Mouse (Mus musculus): Measurements from ENCODE around the gene Prelid3b.
A peak's percentile ranks its signal among the peaks of the same experiment; 100 is the strongest.

The Prelid3b gene

GRCm38 (mm10) chr2:174459365-174459764 lies 13.5 kb downstream of the Prelid3b start:
- no peak for DNase-seq

GRCm38 (mm10) chr2:174453681-174454080 lies 19.2 kb downstream of the Prelid3b start:
- DNase-seq: no peak

- no peak for DNase-seq
These were observed 22.5 kb downstream of the Prelid3b start, which contains the start of gene Tubb1 for GRCm38 (mm10) chr2:174450353-174450752. Gene Tubb1, plus strand, starts transcription at chr2:174450695.

- DNase-seq: no peak
These were observed 24.5 kb downstream of the Prelid3b start for GRCm38 (mm10) chr2:174448405-174448804.

- DNase-seq: no peak
These were observed 26.0 kb downstream of the Prelid3b start for GRCm38 (mm10) chr2:174446905-174447304.

GRCm38 (mm10) chr2:174446492-174446891 lies 26.4 kb downstream of the Prelid3b start:
- no peak for DNase-seq

- DNase-seq: no peak
These were observed 27.9 kb downstream of the Prelid3b start for GRCm38 (mm10) chr2:174445018-174445417.

- DNase-seq: no peak
These were observed 28.5 kb downstream of the Prelid3b start for GRCm38 (mm10) chr2:174444359-174444758.

- DNase-seq: no peak
These were observed 29.8 kb downstream of the Prelid3b start for GRCm38 (mm10) chr2:174443046-174443445.

GRCm38 (mm10) chr2:174442460-174442859 lies 30.4 kb downstream of the Prelid3b start:
- no peak for DNase-seq

GRCm38 (mm10) chr2:174441898-174442297 lies 31.0 kb downstream of the Prelid3b start:
- no peak for DNase-seq

- no peak for DNase-seq
These were observed 32.9 kb downstream of the Prelid3b start for GRCm38 (mm10) chr2:174439961-174440360.

GRCm38 (mm10) chr2:174439450-174439838 lies 33.4 kb downstream of the Prelid3b start:
- DNase-seq: no peak

GRCm38 (mm10) chr2:174438737-174439449 lies 34.0 kb downstream of the Prelid3b start, which contains the start of gene Ctsz:
Gene Ctsz, minus strand, starts transcription at chr2:174439039.
- DNase-seq: peak; percentile 83

GRCm38 (mm10) chr2:174438181-174438580 lies 34.7 kb downstream of the Prelid3b start:
- no peak for DNase-seq

- DNase-seq: no peak
These were observed 35.2 kb downstream of the Prelid3b start for GRCm38 (mm10) chr2:174437697-174437982.

- DNase-seq: no peak
These were observed 35.8 kb downstream of the Prelid3b start for GRCm38 (mm10) chr2:174436916-174437696.

- DNase-seq: no peak
These were observed 36.7 kb downstream of the Prelid3b start for GRCm38 (mm10) chr2:174436076-174436701.

- no peak for DNase-seq
These were observed 37.9 kb downstream of the Prelid3b start for GRCm38 (mm10) chr2:174434943-174435342.

GRCm38 (mm10) chr2:174428996-174429591 lies 43.8 kb downstream of the Prelid3b start:
- DNase-seq: no peak

GRCm38 (mm10) chr2:174428076-174428835 lies 44.6 kb downstream of the Prelid3b start:
- peak; percentile 27 for DNase-seq

- no peak for DNase-seq
These were observed 46.0 kb downstream of the Prelid3b start for GRCm38 (mm10) chr2:174426856-174427255.
